Mouse (Mus musculus): ENCODE results near the gene Asic4. TPM values are rescaled to one million over a fixed set of nuclear protein-coding genes. Genes with fewer than 3 reads are reported as not detected.

Gene Asic4
- total and polyA plus RNA-seq, 2 experiments from 2014 or later, result 54.8 to 180 TPM

DNA sequence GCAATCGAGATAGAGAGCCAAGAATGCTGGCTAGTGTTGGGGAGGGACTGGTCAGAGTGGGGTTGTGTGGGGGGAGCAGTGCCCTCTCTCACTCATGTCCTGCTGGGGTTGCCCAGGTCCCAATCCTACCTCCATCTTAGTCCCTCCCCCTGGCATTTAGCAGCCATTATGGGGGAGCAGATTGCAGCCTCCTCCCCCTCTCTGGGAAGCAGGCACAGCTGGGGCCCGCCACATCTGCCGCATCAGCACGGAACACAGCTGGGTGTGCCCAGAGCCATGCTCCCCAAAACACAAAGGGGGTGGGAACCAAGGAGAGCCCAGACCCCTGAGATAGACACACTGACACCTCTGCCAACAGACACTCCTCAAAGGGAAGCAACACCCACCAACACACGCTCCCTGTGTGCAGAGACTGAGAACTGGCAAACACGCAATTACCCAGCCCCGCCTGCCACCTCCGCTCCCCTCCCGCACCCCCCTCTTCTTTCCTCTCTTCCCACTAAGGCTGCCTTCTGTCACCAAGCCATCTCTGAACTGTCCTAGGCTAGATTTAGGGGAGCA, 5.0 kb upstream of the Asic4 start:
- H3K9me3 ChIP-seq (ENCODE audit: low read length), result no peaks in the 10 kb centered on the region
- H3K4me2 ChIP-seq (ENCODE audit: low read depth, low read length, poor library complexity, severe bottlenecking), result peak overlapping the region; percentile 78
- DNase-seq (ENCODE audit: low spot score) (no peak), ATAC-seq (ENCODE audit: low FRiP score) (no peak; the same call in none of the 2 replicates)
- TF ChIP-seq CTCF (IDR thresholded peaks at IDR 0.05), result no peak
- peaks cover 29% of the 10 kb centered on the region for H3K4me1 ChIP-seq (ENCODE audit: insufficient read depth, low read length)
- peaks cover 14% of the 10 kb centered on the region; the same call in 1 of the 2 replicates for H3K27me3 ChIP-seq (ENCODE audit: insufficient read depth, low read length)
- peak overlapping the region; percentile 67 for H3K27ac ChIP-seq (ENCODE audit: low read depth, low read length)
- peak overlapping the region; percentile 33; the same call in 1 of the 2 replicates for H3K9ac ChIP-seq (replicated peaks; ENCODE audit: low read length, poor library complexity, severe bottlenecking)
- no peaks in the 10 kb centered on the region for H3K36me3 ChIP-seq (ENCODE audit: insufficient read depth, low read length)
- no peak overlapping the region for H3K4me3 ChIP-seq (ENCODE audit: low read depth, low read length)
- WGBS, result 7% methylated on average over 9 of the region's 9 CpGs

DNA sequence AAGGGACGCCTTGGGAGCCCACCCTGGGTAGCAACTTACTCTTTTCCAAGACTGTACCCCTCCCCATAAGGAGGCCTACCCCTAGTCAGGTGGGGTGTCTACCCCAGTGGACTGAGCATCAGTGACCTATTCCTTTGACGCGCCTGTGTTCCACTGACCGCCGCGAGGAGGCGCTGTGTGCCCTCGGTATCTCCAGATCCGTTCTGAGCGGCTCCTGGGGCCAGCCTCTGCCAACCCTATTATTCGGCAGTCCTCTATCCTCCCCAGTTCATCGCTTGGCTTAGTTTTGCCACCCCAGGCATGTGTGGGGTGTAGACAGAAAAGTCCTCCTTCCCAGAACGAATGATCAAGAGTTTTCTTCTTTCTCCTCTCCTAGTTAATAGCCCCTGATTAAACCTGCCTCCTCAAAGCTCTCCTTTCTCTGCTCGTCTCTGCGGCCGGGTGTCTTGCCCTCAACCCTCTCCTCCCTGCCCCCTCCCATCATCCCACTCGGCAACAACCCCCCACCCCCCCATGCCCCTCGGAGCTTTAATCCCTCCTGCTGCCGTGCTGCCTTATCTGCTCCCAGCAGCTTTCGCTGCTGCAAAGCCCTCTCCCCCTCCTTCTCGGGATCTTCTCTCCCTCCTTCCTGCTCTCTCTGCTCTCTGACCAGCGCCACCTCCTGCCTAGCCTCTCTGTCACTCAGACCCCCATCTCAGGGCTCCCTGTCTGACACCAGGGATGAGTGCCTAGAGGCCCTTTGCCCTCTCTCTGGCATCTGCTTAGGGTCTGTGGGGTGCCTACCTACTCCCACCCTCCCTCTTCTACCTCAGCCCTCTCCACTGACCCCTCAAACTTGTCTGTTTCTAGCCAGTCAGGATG, 4.3 kb upstream of the Asic4 start:
- ATAC-seq (ENCODE audit: low FRiP score), result peak; percentile 51
- DNase-seq (ENCODE audit: low spot score), result peak; percentile 74
- TF ChIP-seq CTCF (IDR thresholded peaks at IDR 0.05), result peak; percentile 88
- under 1% methylated on average over 22 of the region's 22 CpGs for WGBS
- H3K36me3 ChIP-seq (ENCODE audit: insufficient read depth, low read length), result no peaks in the 10 kb centered on the region
- H3K9ac ChIP-seq (replicated peaks; ENCODE audit: low read length, poor library complexity, severe bottlenecking), result no peak overlapping the region
- H3K4me2 ChIP-seq (ENCODE audit: low read depth, low read length, poor library complexity, severe bottlenecking), result peak overlapping the region; percentile 78
- peaks cover 14% of the 10 kb centered on the region; the same call in 1 of the 2 replicates for H3K27me3 ChIP-seq (ENCODE audit: insufficient read depth, low read length)
- peak overlapping the region; percentile 67 for H3K27ac ChIP-seq (ENCODE audit: low read depth, low read length)
- no peaks in the 10 kb centered on the region for H3K9me3 ChIP-seq (ENCODE audit: low read length)
- peaks cover 29% of the 10 kb centered on the region for H3K4me1 ChIP-seq (ENCODE audit: insufficient read depth, low read length)
- H3K4me3 ChIP-seq (ENCODE audit: low read depth, low read length), result no peak overlapping the region

DNA sequence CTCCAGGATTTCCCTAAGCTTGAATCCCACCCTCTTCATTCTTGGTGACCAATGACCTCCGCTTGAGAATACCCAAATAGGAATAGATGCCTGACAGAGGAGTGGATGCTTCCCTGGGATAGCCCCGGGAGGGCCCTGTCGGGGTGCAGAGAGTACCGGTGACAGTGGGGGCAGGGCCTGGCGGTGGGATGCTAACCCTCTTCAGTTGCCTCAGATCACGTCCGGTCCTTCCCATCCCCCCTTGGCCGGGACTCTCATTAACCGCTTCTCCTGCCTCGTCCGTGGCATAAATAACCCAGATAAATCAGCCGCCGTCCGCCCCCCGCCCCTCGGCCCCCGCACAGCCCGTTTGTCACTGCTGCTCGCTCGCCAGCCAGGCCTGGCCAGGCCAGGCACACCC, 3.6 kb upstream of the Asic4 start:
- Histone ChIP-seq H3K9ac (replicated peaks; ENCODE audit: low read length, poor library complexity, severe bottlenecking) (peak overlapping the region; percentile 24; the same call in 1 of the 2 replicates), H3K4me3 (ENCODE audit: low read depth, low read length) (no peak overlapping the region), H3K9me3 (ENCODE audit: low read length) (no peaks in the 10 kb centered on the region), H3K4me2 (ENCODE audit: low read depth, low read length, poor library complexity, severe bottlenecking) (peak overlapping the region; percentile 78; the same call in 1 of the 2 replicates), H3K27ac (ENCODE audit: low read depth, low read length) (peak overlapping the region; percentile 67), H3K4me1 (ENCODE audit: insufficient read depth, low read length) (peaks cover 29% of the 10 kb centered on the region), H3K27me3 (ENCODE audit: insufficient read depth, low read length) (peaks cover 18% of the 10 kb centered on the region), H3K36me3 (ENCODE audit: insufficient read depth, low read length) (no peaks in the 10 kb centered on the region)
- ATAC-seq (ENCODE audit: low FRiP score) (no peak), DNase-seq (ENCODE audit: low spot score) (no peak)
- WGBS, result 11% methylated on average over 20 of the region's 20 CpGs
- TF ChIP-seq CTCF (IDR thresholded peaks at IDR 0.05), result no peak

DNA sequence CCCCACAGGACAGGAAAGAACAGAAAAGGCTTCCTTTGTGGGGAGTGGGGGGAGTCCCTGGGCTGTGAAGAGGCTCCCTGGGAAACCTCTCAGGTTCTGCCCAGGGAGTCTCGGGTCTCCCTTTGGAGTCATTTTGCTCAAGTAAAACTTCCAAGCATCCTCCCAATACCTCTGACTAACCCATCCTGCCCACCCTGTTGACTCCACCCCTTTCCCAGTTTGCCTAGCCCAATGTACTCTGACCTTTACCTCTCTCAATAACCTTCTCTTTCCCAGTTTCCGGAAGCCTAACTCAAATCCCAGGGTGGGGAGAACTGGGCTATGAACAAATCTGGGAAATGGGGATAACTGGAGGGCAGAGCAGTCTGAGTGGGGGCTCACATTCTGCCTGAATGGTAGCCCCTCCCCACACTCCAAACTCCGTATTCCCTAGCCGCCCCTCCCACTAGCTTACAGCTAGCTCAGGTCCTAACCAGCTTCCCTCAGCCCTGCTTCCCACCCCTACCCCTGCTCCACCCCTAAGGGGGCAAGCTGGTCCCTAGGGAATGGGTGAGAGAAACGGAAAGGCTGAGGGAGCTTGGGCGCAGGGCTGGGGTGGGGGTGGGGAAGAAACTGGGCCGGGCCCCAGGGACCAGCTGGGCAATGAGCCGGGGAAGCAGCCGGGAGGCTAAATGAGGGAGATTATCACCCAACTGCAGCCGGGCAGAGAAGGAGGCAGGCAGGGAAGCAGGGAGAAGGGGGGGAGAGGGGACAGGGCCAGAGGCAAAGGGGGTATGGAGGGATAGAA, 2.8 kb upstream of the Asic4 start:
- Histone ChIP-seq H3K27ac (ENCODE audit: low read depth, low read length) (peak overlapping the region; percentile 67), H3K4me2 (ENCODE audit: low read depth, low read length, poor library complexity, severe bottlenecking) (peak overlapping the region; percentile 78), H3K9me3 (ENCODE audit: low read length) (no peaks in the 10 kb centered on the region), H3K36me3 (ENCODE audit: insufficient read depth, low read length) (no peaks in the 10 kb centered on the region), H3K4me3 (ENCODE audit: low read depth, low read length) (no peak overlapping the region), H3K9ac (replicated peaks; ENCODE audit: low read length, poor library complexity, severe bottlenecking) (peak overlapping the region; percentile 24; the same call in 1 of the 2 replicates), H3K4me1 (ENCODE audit: insufficient read depth, low read length) (peaks cover 29% of the 10 kb centered on the region), H3K27me3 (ENCODE audit: insufficient read depth, low read length) (peaks cover 18% of the 10 kb centered on the region)
- DNase-seq (ENCODE audit: low spot score), result no peak
- WGBS, result 9% methylated on average over 10 of the region's 10 CpGs
- no peak for TF ChIP-seq CTCF (IDR thresholded peaks at IDR 0.05)
- no peak for ATAC-seq (ENCODE audit: low FRiP score)

DNA sequence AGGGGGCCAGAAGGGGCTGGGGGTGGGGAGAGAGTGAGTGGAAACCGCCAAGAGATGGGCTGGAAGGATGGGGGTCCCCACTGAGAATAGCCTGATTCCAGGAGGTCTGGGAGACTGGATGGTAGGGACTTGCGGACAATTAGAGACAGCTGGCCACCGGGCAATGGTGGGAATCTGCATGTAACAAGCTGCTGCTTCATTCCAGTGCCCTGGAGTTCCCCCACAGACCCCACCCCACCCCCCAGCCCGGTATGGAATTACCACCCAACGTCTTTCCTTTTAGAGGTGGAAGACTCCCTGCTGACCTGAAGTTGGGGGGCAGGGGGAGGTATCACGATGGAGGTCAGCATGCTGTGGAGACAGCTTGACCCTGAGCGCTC, 2.2 kb upstream of the Asic4 start:
- no peak for DNase-seq (ENCODE audit: low spot score)
- Histone ChIP-seq H3K9me3 (ENCODE audit: low read length) (no peaks in the 10 kb centered on the region), H3K4me1 (ENCODE audit: insufficient read depth, low read length) (peaks cover 27% of the 10 kb centered on the region), H3K36me3 (ENCODE audit: insufficient read depth, low read length) (no peaks in the 10 kb centered on the region), H3K27ac (ENCODE audit: low read depth, low read length) (peak overlapping the region; percentile 65), H3K27me3 (ENCODE audit: insufficient read depth, low read length) (peaks cover 18% of the 10 kb centered on the region), H3K4me2 (ENCODE audit: low read depth, low read length, poor library complexity, severe bottlenecking) (peak overlapping the region; percentile 78), H3K4me3 (ENCODE audit: low read depth, low read length) (no peak overlapping the region), H3K9ac (replicated peaks; ENCODE audit: low read length, poor library complexity, severe bottlenecking) (0 out of 2 replicates have a peak overlapping the region, but pooled peaks have one; percentile 0)
- ATAC-seq (ENCODE audit: low FRiP score), result no peak
- no peak for TF ChIP-seq CTCF (IDR thresholded peaks at IDR 0.05)
- 3% methylated on average over 7 of the region's 7 CpGs for WGBS

Measured in midbrain, postnatal 0 days (tissue).